Mouse (Mus musculus) kidney, postnatal 0 days (tissue): ENCODE measurements around the gene Ltn1. TPM values are rescaled to one million over a fixed set of nuclear protein-coding genes. Genes with fewer than 3 reads are reported as not detected.

Experiments used
- ATAC-seq: fragments of 200-750 bp; cut with Nextera tagmentation; replicated peaks from 2 replicates; pipeline ENCODE4 v1.8.0; 2017; ENCODE audit warnings: low read depth, moderate number of reproducible peaks, moderate TSS enrichment, moderate library complexity; ENCODE audit not compliant: low FRiP score
- DNase-seq: peaks from one replicate; pipeline ENCODE4 v3.0.0-alpha.2; 2016; ENCODE audit warnings: low spot score
- H3K27ac ChIP-seq: fragments of 300-500 bp; sonication (generic); 2 replicates; pipeline ENCODE4 v1.5.1; 2014; ENCODE audit warnings: mild to moderate bottlenecking
- H3K27me3 ChIP-seq: fragments of 300-500 bp; sonication (generic); 2 replicates; pipeline ENCODE4 v1.6.1; 2014; ENCODE audit warnings: low read length, mixed read lengths; ENCODE audit not compliant: insufficient read depth
- H3K36me3 ChIP-seq: fragments of 300-500 bp; sonication (generic); 2 replicates; pipeline ENCODE4 v1.6.1; 2014; ENCODE audit warnings: low read length, mixed read lengths; ENCODE audit not compliant: insufficient read depth
- H3K4me1 ChIP-seq: fragments of 300-500 bp; sonication (generic); replicated peaks from 2 replicates; pipeline ENCODE4 v1.6.1; 2014; ENCODE audit warnings: antibody characterized with exemption, low read length, mixed read lengths; ENCODE audit not compliant: insufficient read depth
- H3K4me2 ChIP-seq: fragments of 300-500 bp; sonication (generic); 2 replicates; pipeline ENCODE4 v1.6.1; 2014; ENCODE audit warnings: mild to moderate bottlenecking, low read length, moderate library complexity, mixed read lengths
- H3K4me3 ChIP-seq: fragments of 300-500 bp; sonication (generic); replicated peaks from 2 replicates; pipeline ENCODE4 v1.5.1; 2014; ENCODE audit warnings: low read depth, low read length
- H3K9ac ChIP-seq: fragments of 300-500 bp; sonication (generic); 2 replicates; pipeline ENCODE4 v1.6.1; 2014; ENCODE audit warnings: low read depth, low read length
- H3K9me3 ChIP-seq: fragments of 300-500 bp; sonication (generic); replicated peaks from 2 replicates; pipeline ENCODE4 v1.6.1; 2016; ENCODE audit warnings: low read length, inconsistent platforms, mixed read lengths
- CTCF ChIP-seq: IDR thresholded peaks from 2 replicates; pipeline ENCODE4 v1.5.1; 2016; ENCODE audit warnings: antibody characterized with exemption, low read depth, mild to moderate bottlenecking, moderate library complexity
- WGBS: fragments of 180-500 bp; shearing (Covaris S2); extraction: QIAGEN DNeasy Blood & Tissue Kit; methylation state at CpG from one replicate; pipeline ENCODE4 v1.1.7; 2014; 5-methylcytosine and 5-hydroxymethylcytosine counted together
- polyA plus RNA-seq: library from polyadenylated mRNA; unstranded; fragments of >200 nt; fragmentation: Nextera tagmentation; extraction: Ambion mirVana; gene quantifications from 2 replicates; pipeline ENCODE4 v1.2.1, GENCODE M21; 2015

Gene Ltn1
- polyA plus RNA-seq, 1 experiment from 2014 or later: 15.6 TPM

DNA sequence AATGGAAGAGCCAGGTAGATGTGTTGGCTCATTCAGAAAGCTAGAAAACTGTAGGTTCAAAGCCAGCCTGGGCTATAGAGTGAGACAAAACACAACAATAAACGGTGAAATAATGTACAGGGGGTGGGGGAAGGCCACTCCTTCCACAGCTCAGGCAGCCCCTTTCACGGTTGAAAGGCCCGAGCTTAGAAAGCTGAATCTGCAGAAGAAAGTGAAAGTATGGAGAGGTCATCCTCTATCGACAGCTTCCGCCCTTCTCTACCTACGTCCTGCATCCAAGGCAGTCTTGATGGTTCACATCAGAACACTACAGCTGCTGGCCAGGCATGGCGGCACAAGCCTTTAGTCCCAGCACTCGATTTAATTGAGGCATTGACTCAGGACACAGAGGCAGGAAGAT, 6.3 kb upstream of the Ltn1 start:
- no peaks in the 10 kb centered on the region for H3K9me3 ChIP-seq
- H3K4me2 ChIP-seq: no peak overlapping the region
- DNase-seq: no peak
- H3K36me3 ChIP-seq: no peaks in the 10 kb centered on the region
- no peak overlapping the region for H3K27ac ChIP-seq
- H3K4me3 ChIP-seq: no peak overlapping the region
- peaks cover 8% of the 10 kb centered on the region for H3K4me1 ChIP-seq
- TF ChIP-seq CTCF: no peak
- H3K9ac ChIP-seq: no peak overlapping the region
- WGBS: 83% methylated on average over 8 of the region's 8 CpGs
- no peaks in the 10 kb centered on the region for H3K27me3 ChIP-seq
- ATAC-seq: no peak

DNA sequence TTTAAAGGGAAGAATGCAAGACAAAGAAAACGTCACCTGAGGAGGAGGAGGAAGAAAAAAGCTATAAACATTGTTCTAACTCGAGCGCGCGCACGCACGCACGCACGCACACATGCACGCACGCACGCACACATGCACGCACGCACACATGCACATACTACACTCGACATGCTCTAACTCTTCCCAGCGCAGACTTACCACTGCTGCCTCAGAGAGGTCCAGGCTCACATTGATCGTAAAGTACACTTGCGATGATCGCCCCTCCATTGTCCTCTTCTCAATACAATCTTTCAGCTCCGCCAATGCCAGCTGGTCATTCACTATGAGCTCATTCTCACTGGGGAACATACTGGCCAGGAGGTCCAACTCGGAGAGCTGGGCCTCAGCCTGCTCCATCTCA, 4.7 kb upstream of the Ltn1 start:
- H3K27ac ChIP-seq: no peak overlapping the region
- no peak for ATAC-seq
- no peaks in the 10 kb centered on the region for H3K27me3 ChIP-seq
- no peak for DNase-seq
- WGBS: 92% methylated on average over 21 of the region's 21 CpGs
- TF ChIP-seq CTCF: no peak
- H3K4me3 ChIP-seq: no peak overlapping the region
- no peaks in the 10 kb centered on the region for H3K9me3 ChIP-seq
- H3K9ac ChIP-seq: no peak overlapping the region
- no peak overlapping the region for H3K4me2 ChIP-seq
- H3K4me1 ChIP-seq: peaks cover 8% of the 10 kb centered on the region
- H3K36me3 ChIP-seq: no peaks in the 10 kb centered on the region

DNA sequence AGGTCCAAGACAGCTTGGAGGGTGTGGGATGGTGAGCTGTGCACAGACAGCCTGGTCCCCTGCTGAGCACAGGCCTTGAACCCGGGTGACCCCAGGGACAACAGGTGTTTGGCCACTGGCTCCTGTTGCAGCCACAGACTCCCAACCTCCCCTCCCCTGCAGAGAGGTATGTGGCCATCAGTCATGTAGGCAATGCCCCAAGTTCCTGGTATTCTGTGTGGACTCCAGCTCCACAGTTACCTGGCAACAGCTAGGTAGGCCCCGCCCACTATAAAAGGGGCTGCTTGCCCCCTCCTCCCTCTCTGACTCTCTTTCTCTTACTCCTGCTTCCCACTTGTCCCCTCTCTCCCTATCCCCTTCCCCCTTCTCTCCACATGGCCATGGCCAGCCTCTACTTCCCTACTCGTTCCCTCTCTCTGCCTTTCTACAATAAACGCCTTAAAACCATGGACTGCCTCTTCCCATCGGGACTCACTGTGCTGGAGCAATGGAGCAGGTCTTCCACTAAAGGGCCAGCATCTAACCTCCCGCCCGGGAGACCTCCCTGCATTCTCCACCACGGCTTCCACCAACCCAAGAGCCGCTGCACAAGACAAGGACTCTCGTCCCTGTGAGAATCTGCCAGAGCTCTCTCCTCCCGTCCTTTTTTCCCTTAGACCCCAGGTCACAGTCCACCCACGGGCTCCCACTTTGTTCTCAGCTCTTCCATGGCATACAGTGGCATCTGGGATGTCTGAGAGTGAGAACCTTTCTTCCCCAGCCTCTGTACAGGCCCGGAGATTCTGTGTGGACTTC, 3.2 kb upstream of the Ltn1 start:
- no peak for TF ChIP-seq CTCF
- no peak overlapping the region for H3K4me3 ChIP-seq
- no peak overlapping the region for H3K4me2 ChIP-seq
- no peak for DNase-seq
- no peak for ATAC-seq
- no peaks in the 10 kb centered on the region for H3K27me3 ChIP-seq
- no peaks in the 10 kb centered on the region for H3K36me3 ChIP-seq
- no peaks in the 10 kb centered on the region for H3K4me1 ChIP-seq
- no peak overlapping the region for H3K27ac ChIP-seq
- WGBS: 80% methylated on average over 13 of the region's 13 CpGs
- no peaks in the 10 kb centered on the region for H3K9me3 ChIP-seq
- no peak overlapping the region for H3K9ac ChIP-seq

DNA sequence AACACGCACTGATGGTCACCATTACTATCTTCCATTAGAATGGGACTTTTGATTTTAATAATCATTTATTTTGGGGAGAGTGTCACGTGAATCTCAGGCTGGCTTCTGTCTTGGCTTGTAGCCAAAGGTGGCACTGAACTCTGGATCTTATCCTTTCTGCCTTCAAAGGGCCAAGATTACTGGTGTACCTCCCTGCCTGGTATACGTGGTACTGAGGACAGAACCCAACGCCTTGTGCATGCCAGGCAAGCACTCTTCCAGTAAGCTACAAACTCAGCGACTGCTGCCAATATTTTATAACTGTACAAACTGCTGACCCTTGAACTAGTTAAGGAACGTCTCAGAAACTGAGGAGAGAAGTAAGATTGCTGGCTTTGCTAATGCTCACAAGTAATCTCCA, 2.5 kb upstream of the Ltn1 start:
- Histone ChIP-seq H3K36me3 (no peaks in the 10 kb centered on the region), H3K4me2 (no peak overlapping the region), H3K27me3 (no peaks in the 10 kb centered on the region), H3K4me3 (no peak overlapping the region), H3K9ac (no peak overlapping the region), H3K4me1 (no peaks in the 10 kb centered on the region), H3K9me3 (no peaks in the 10 kb centered on the region), H3K27ac (no peak overlapping the region)
- no peak for DNase-seq
- WGBS: 67% methylated on average over 6 of the region's 6 CpGs
- TF ChIP-seq CTCF: no peak
- no peak for ATAC-seq

DNA sequence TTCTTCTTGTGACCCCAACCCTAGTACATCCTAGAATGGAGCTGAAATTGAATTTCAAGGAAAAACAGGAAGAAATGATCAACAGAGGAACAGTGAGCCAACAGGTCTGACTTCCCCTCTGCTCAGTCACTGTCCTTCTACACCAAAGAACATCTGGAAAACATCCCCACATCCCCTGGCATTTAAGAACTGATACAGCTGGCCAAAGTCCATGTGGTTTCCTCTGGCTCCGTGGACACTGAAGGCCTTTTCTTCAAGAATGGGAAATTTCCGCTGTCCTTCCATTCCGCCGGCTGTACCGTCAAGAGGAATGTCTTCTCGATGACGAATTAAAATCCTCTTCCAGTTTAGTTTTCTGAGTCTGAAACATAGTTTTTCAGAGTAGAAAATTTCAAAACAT, 1.9 kb upstream of the Ltn1 start:
- Histone ChIP-seq H3K27ac (no peak overlapping the region), H3K4me1 (no peaks in the 10 kb centered on the region), H3K9me3 (no peaks in the 10 kb centered on the region), H3K4me3 (no peak overlapping the region), H3K4me2 (no peak overlapping the region), H3K27me3 (no peaks in the 10 kb centered on the region), H3K36me3 (no peaks in the 10 kb centered on the region), H3K9ac (no peak overlapping the region)
- 90% methylated on average over 7 of the region's 7 CpGs for WGBS
- no peak for ATAC-seq
- DNase-seq: no peak
- TF ChIP-seq CTCF: no peak

DNA sequence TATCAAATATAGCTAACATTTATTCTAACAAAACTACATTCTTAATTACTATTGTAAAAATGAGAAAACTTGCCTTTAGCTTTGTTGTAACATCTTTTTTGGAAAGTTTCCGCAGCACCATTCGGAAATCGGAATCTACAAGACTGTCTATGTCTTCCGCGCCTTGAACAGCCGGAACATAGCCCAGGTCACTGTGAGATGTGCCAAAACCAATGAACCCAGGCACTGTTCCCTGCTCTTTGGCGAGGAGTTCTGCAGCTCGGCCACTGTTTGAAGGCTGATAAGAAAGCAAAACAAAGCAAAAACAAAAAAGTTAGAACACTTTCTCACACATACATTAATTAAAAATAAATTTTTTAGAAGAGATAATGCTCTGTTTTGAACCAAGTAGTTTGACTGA, 4.9 kb downstream of the Ltn1 start:
- H3K4me2 ChIP-seq: no peak overlapping the region
- DNase-seq: no peak
- H3K9me3 ChIP-seq: no peaks in the 10 kb centered on the region
- no peak overlapping the region for H3K27ac ChIP-seq
- TF ChIP-seq CTCF: no peak
- ATAC-seq: no peak
- 95% methylated on average over 8 of the region's 8 CpGs for WGBS
- H3K9ac ChIP-seq: no peak overlapping the region
- no peaks in the 10 kb centered on the region for H3K4me1 ChIP-seq
- H3K27me3 ChIP-seq: no peaks in the 10 kb centered on the region
- peaks cover 20% of the 10 kb centered on the region for H3K36me3 ChIP-seq
- no peak overlapping the region for H3K4me3 ChIP-seq

DNA sequence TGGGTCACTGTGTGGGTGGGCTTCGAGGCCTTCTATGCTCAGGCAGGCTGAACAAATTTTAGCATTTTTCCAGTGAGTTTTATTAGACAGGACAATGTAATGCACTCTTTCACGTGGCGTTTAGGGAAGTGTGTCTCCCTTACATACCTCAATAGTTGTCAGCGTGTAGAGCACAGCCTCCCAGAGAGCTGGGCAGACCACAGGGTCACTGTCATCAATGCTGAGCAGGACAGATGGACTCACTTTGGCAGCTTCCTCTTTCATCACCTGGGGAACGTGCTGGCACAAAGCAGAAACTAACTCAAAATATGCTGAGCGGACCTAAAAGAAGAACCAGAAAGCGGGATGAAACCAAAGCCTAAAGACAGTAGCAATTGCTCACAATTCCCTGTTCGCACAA, 11.8 kb downstream of the Ltn1 start:
- 95% methylated on average over 8 of the region's 8 CpGs for WGBS

More for the DNA sequence above, 11.8 kb downstream of the Ltn1 start:
- H3K36me3 ChIP-seq: peaks cover 80% of the 10 kb centered on the region
- H3K9me3 ChIP-seq: no peaks in the 10 kb centered on the region
- H3K4me3 ChIP-seq: no peak overlapping the region
- no peaks in the 10 kb centered on the region for H3K4me1 ChIP-seq
- H3K4me2 ChIP-seq: no peak overlapping the region
- DNase-seq: no peak
- ATAC-seq: no peak
- TF ChIP-seq CTCF: no peak
- H3K27me3 ChIP-seq: no peaks in the 10 kb centered on the region
- no peak overlapping the region for H3K9ac ChIP-seq
- no peak overlapping the region for H3K27ac ChIP-seq
